Mouse (Mus musculus): ENCODE data around the gene Gpc5. TPM values are rescaled to one million over a fixed set of nuclear protein-coding genes. Genes with fewer than 3 reads are reported as not detected.
A peak's percentile ranks its signal among the peaks of the same experiment; 100 is the strongest.

Gpc5 gene
- polyA plus RNA-seq, 1 experiment from 2014 or later = 0.06 TPM

- Histone ChIP-seq H3K27me3 (no peaks in the 10 kb centered on the region), H3K9ac (no peak overlapping the region), H3K27ac (no peak overlapping the region), H3K9me3 (replicated peaks) (no peaks in the 10 kb centered on the region), H3K4me2 (no peak overlapping the region), H3K36me3 (no peaks in the 10 kb centered on the region), H3K4me3 (no peak overlapping the region), H3K4me1 (replicated peaks) (no peaks in the 10 kb centered on the region)
- 0 out of 2 replicates have a peak, but pooled peaks have one; percentile 53 for ATAC-seq (replicated peaks; ENCODE audit: insufficient number of reproducible peaks, insufficient read depth, low FRiP score, low read depth)
- 38% methylated on average over 1 of the region's 1 CpGs for WGBS
These were observed 1468.0 kb downstream of the Gpc5 start for GRCm38 (mm10) chr14:116559990-116560389.

MicroRNAs encoded within 50 kb of the gene (microRNA counts, 519-probe panel; counts per million panel counts)
- microRNA mmu-miR-18a (2,221 counts per million, percentile 32 among the panel's probes with 10 or more counts), microRNA mmu-miR-19a (4,262 counts per million, percentile 94 among the panel's probes with 10 or more counts), microRNA mmu-miR-19b (3,755 counts per million, percentile 89 among the panel's probes with 10 or more counts), microRNA mmu-miR-20a+mmu-miR-20b (4,518 counts per million, percentile 96 among the panel's probes with 10 or more counts), microRNA mmu-miR-92a (472 counts per million, percentile 1 among the panel's probes with 10 or more counts)

Small RNA genes within 50 kb of the gene (microRNA-seq; reads per million reads assigned to microRNA genes)
- gene Mir17 (18,372 reads per million, percentile 96 among the genes with 10 or more reads in this experiment), gene Mir18 (2,712 reads per million, percentile 86 among the genes with 10 or more reads in this experiment), gene Mir19a (30.3 reads per million, percentile 37 among the genes with 10 or more reads in this experiment), gene Mir19b-1 (6.3 reads per million, percentile 21 among the genes with 10 or more reads in this experiment), gene Mir20a (7,412 reads per million, percentile 94 among the genes with 10 or more reads in this experiment), gene Mir92-1 (2,142 reads per million, percentile 83 among the genes with 10 or more reads in this experiment)
